Mouse (Mus musculus): ENCODE results near the gene Ap4s1.

DNA sequence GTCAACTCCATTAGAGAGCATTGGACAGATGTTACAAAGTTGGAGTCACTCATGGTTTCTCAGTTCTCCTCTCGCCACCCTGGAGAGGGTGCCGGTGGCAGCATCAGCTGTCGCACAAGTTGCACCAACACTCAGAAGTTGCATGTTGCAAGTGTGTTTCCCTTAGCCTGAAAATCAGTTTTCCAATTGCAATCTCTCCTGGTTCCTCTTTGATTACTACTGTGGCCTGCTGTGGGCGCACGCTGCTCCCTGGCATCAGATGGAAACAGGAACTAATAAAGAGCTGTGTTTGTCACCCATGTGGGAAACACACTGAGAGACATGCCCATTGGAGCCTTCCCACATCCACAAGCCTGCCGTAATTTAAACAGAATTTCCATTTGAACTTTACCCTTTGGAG is 27.8 kb downstream of the Ap4s1 start:
- TF ChIP-seq CTCF (IDR thresholded peaks at IDR 0.05; ENCODE audit: insufficient read depth, low read depth, low read length) (no peak), POLR2A (IDR thresholded peaks at IDR 0.05; ENCODE audit: insufficient read depth, low read depth, low read length) (no peak)
